Comparison of ENCODE assay signal across 29 mouse cellular contexts in genomic region chr11:52255077-52255476, GRCm38 (mm10). TPM values are rescaled to one million over a fixed set of nuclear protein-coding genes. Genes with fewer than 3 reads are reported as not detected.
A peak's percentile ranks its signal among the peaks of the same experiment; 100 is the strongest.
DNase-seq lines count a peak whose midpoint lies in the region.
"Had no signal": no experiment of that assay in that cellular context is flagged by ENCODE, and none has a peak within 500 bp of the region (broad histone marks: within the 10 kb centered on the region; RNA-seq: fewer than 3 reads in every experiment).

No protein-coding gene starts in this region.

- DNase-seq in heart, adult 11 months = peak; percentile 80
- DNase-seq in heart, adult 8-10 months (ENCODE audit: low spot score) = no peak
- DNase-seq in testis, postnatal 10 days (ENCODE audit: low spot score) = peak; percentile 37
- DNase-seq in testis, postnatal 14 days (ENCODE audit: low spot score) = no peak
- DNase-seq in thymus, postnatal 0 days (ENCODE audit: low spot score) = peak; percentile 15
- DNase-seq in thymus, postnatal 4 days = peak; percentile 37
- no peak for DNase-seq in gastrocnemius, postnatal 10 days
- no peak for DNase-seq in gastrocnemius, postnatal 4 days (ENCODE audit: low spot score in 2 of 2)
- DNase-seq: adrenal gland, adult 2 months; cerebellum, adult 11 months; cerebellum, adult 8-10 months; embryo, embryonic 11 days; forebrain, postnatal 0 days; gastrocnemius, postnatal 25 days; heart, adult 18-20 months; heart, postnatal 36 days had no signal

RNA-seq across cellular contexts. Expression of gene Skp1a, which starts 23.3 kb away (rescaled TPM):
- total RNA-seq in heart, adult 8-10 months (2022) = 100 to 1,000 TPM; 243 to 269 (median 257) TPM
- polyA plus RNA-seq in thymus, postnatal 0 days (2015; fragmentation: Nextera tagmentation; extraction: Ambion mirVana) = 1,041 and 1,103 TPM in 2 replicates
- 100 to 1,000 TPM; 254 to 257 TPM for total RNA-seq in gastrocnemius, postnatal 10 days (2021)
- 100 to 1,000 TPM; 234 to 243 TPM for total RNA-seq in gastrocnemius, postnatal 4 days (2021)

RNA-seq across cellular contexts. Expression of gene Tcf7, which starts 27.7 kb away (rescaled TPM):
- 1 to 10 TPM in 1 of 4 experiments, under 1 TPM in 3; 0.44 to 1.0 (median 0.83) TPM for total RNA-seq in heart, adult 8-10 months (2022)
- 1,084 and 1,272 TPM in 2 replicates for polyA plus RNA-seq in thymus, postnatal 0 days (2015; fragmentation: Nextera tagmentation; extraction: Ambion mirVana)
- 1 to 10 TPM; 2.0 to 4.6 TPM for total RNA-seq in gastrocnemius, postnatal 10 days (2021)
- total RNA-seq in gastrocnemius, postnatal 4 days (2021) = 1 to 10 TPM; 2.5 to 4.1 TPM

RNA-seq across cellular contexts. Expression of gene Olfr1371, which starts 41.3 kb away (rescaled TPM):
- total RNA-seq in heart, adult 8-10 months (2022) = not detected
- not detected in 2 replicates for polyA plus RNA-seq in thymus, postnatal 0 days (2015; fragmentation: Nextera tagmentation; extraction: Ambion mirVana)
- total RNA-seq in gastrocnemius, postnatal 10 days (2021) = not detected
- total RNA-seq in gastrocnemius, postnatal 4 days (2021) = not detected
- total RNA-seq: adrenal gland, adult 2 months; adrenal gland, postnatal 4 days; CH12.LX; common myeloid progenitor, adult 5-6 weeks; forebrain, postnatal 0 days; gastrocnemius, adult 18-20 months; gastrocnemius, postnatal 25 days; heart, adult 18-20 months; heart, postnatal 36 days had no signal
- polyA plus RNA-seq: adrenal gland, adult 2 months; brain, embryonic 14.5 days; embryonic facial prominence, embryonic 11.5 days; embryonic facial prominence, embryonic 15.5 days; erythroblast, embryonic 14.5 days; forebrain, embryonic 12.5 days; forebrain, postnatal 0 days; heart, embryonic 13.5 days; heart, postnatal 0 days; hindbrain, embryonic 11.5 days; hindbrain, embryonic 15.5 days had no signal

Comparison
In these comparisons a context has a peak if more than half of its experiments do, and no peak if none do; other contexts are left out.
1. DNase-seq: peak in heart, adult 11 months (single experiment), testis, postnatal 10 days (single experiment), thymus, postnatal 0 days (single experiment) and thymus, postnatal 4 days (single experiment); none in heart, adult 8-10 months (single experiment), testis, postnatal 14 days (single experiment), gastrocnemius, postnatal 10 days (single experiment) and gastrocnemius, postnatal 4 days (0 of 2).